8 mouse cellular contexts compared by ENCODE assay signal in the genomic region with DNA sequence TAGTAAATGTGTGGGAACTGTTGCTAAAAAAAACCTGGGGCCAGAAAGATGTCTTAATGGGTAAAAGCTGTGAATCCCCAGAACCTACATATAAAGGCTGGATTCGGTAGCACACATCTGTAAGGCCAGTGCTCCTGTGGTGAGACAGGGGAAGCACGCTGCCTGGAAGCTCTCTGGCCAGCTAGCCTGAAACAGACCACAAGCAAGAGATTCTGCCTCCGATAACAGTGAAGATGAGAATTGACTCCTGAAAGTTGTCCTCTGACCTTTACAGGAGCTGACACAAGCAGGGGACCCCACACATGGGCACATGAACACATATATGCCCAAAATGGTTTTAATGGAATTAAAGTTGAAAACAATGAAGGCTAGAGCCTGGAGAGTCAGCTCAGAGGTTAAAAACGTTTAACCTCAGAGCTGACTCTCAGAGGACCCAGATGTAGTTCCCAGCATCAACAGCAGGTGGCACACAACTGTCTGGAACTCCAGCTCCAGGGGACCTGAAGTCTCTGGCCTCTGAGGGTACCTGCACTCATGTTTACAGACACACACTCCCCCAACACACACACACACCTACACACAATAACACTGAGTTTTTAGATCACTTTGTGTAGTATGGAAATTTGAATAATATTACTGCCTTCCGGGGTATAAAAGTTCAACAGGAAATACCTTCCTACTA. TPM values are rescaled to one million over a fixed set of nuclear protein-coding genes. Genes with fewer than 3 reads are reported as not detected.
DNase-seq lines count a peak whose midpoint lies in the region; ATAC-seq and TF ChIP-seq lines count a peak whose summit lies in the region.

No protein-coding gene starts in this region.

- H3K27ac ChIP-seq in neural tube, embryonic 15.5 days (replicated peaks) = no peak overlapping the region
- no peak overlapping the region for H3K27ac ChIP-seq in bone marrow macrophage, adult 2 months (ENCODE audit: insufficient read depth, low read depth, low read length)
- no peak overlapping the region for H3K27ac ChIP-seq in liver, adult 2 months (replicated peaks; ENCODE audit: insufficient read depth, low read depth, low read length)
- no peak overlapping the region for H3K27ac ChIP-seq in neural tube, embryonic 13.5 days (replicated peaks)

- WGBS in neural tube, embryonic 15.5 days = 54% methylated on average over 5 of the region's 5 CpGs
- WGBS in liver, adult 2 months = 60% methylated on average over 5 of the region's 5 CpGs
- 42% methylated on average over 5 of the region's 5 CpGs for WGBS in neural tube, embryonic 13.5 days

- TF ChIP-seq CTCF in bone marrow macrophage, adult 2 months (IDR thresholded peaks at IDR 0.05; ENCODE audit: low read depth, low read length) = peak; percentile 67
- peak; percentile 84 for TF ChIP-seq CTCF in liver, adult 2 months (IDR thresholded peaks at IDR 0.05; ENCODE audit: low read depth, low read length)

- DNase-seq in neural tube, embryonic 10.5 days (ENCODE audit: extremely low spot score, low spot score) = peak; percentile 82
- peak; percentile 62 for DNase-seq in hindlimb bud, embryonic 11.5 days (ENCODE audit: extremely low spot score, low read depth, low spot score)
- peak; percentile 29 for DNase-seq in liver, adult 2 months (ENCODE audit: extremely low read depth, low read depth, low spot score)
- peak; percentile 50 to 83 for DNase-seq in thymus, postnatal 10 days (ENCODE audit: low spot score in 2 of 2)

- H3K36me3 ChIP-seq in neural tube, embryonic 15.5 days = no peaks in the 10 kb centered on the region
- H3K36me3 ChIP-seq in liver, adult 2 months (ENCODE audit: control insufficient read depth, insufficient read depth, low read length) = no peaks in the 10 kb centered on the region
- H3K36me3 ChIP-seq in neural tube, embryonic 13.5 days = no peaks in the 10 kb centered on the region

- H3K9me3 ChIP-seq in neural tube, embryonic 15.5 days (replicated peaks) = no peaks in the 10 kb centered on the region
- no peaks in the 10 kb centered on the region for H3K9me3 ChIP-seq in neural tube, embryonic 13.5 days

- H3K4me2 ChIP-seq in neural tube, embryonic 15.5 days = no peak overlapping the region
- H3K4me2 ChIP-seq in neural tube, embryonic 13.5 days = no peak overlapping the region

- H3K79me2 ChIP-seq in liver, adult 2 months (ENCODE audit: control insufficient read depth, insufficient read depth, low read length) = no peaks in the 10 kb centered on the region

- peaks cover under 1% of the 10 kb centered on the region; the same call in 1 of the 2 replicates for H3K4me1 ChIP-seq in neural tube, embryonic 15.5 days
- H3K4me1 ChIP-seq in bone marrow macrophage, adult 2 months (ENCODE audit: control insufficient read depth, insufficient read depth, low read length) = peaks cover 5% of the 10 kb centered on the region
- H3K4me1 ChIP-seq in liver, adult 2 months (ENCODE audit: control insufficient read depth, insufficient read depth, low read length) = peaks cover 1% of the 10 kb centered on the region
- H3K4me1 ChIP-seq in neural tube, embryonic 13.5 days (replicated peaks) = peaks cover 6% of the 10 kb centered on the region; the same call in 1 of the 2 replicates

- H3K4me3 ChIP-seq in neural tube, embryonic 15.5 days (replicated peaks) = no peak overlapping the region
- no peak overlapping the region for H3K4me3 ChIP-seq in bone marrow macrophage, adult 2 months (ENCODE audit: insufficient read depth, low read length)
- H3K4me3 ChIP-seq in liver, adult 2 months (ENCODE audit: insufficient read depth, low read depth, low read length) = no peak overlapping the region
- H3K4me3 ChIP-seq in neural tube, embryonic 13.5 days = no peak overlapping the region

- ATAC-seq in neural tube, embryonic 15.5 days (ENCODE audit: low FRiP score) = no peak
- ATAC-seq in erythroblast, adult 5-6 weeks (replicated peaks; ENCODE audit: low FRiP score, poor library complexity, severe bottlenecking) = peak; percentile 72
- peak; percentile 64; the same call in 1 of the 2 replicates for ATAC-seq in neural tube, embryonic 13.5 days (ENCODE audit: low read depth)

- TF ChIP-seq POLR2A in bone marrow macrophage, adult 2 months (IDR thresholded peaks at IDR 0.05; ENCODE audit: borderline replicate concordance, low read depth, low read length) = no peak
- TF ChIP-seq POLR2A in liver, adult 2 months (IDR thresholded peaks at IDR 0.05; ENCODE audit: extremely low read depth, insufficient read depth, low read length) = no peak

- no peak overlapping the region for H3K9ac ChIP-seq in neural tube, embryonic 15.5 days (replicated peaks)
- H3K9ac ChIP-seq in liver, adult 2 months (ENCODE audit: low read depth, low read length) = no peak overlapping the region
- no peak overlapping the region for H3K9ac ChIP-seq in neural tube, embryonic 13.5 days

- H3K27me3 ChIP-seq in neural tube, embryonic 15.5 days (replicated peaks) = no peaks in the 10 kb centered on the region; the same call in 1 of the 2 replicates
- no peaks in the 10 kb centered on the region for H3K27me3 ChIP-seq in liver, adult 2 months (ENCODE audit: control insufficient read depth, insufficient read depth, low read length)
- H3K27me3 ChIP-seq in neural tube, embryonic 13.5 days = no peaks in the 10 kb centered on the region

RNA-seq across cellular contexts. Expression of a gene that starts 45.8 kb away (rescaled TPM):
- 108 and 137 TPM in 2 replicates for polyA plus RNA-seq in neural tube, embryonic 15.5 days (2015; fragmentation: Nextera tagmentation; extraction: Ambion mirVana)
- 2.0 and 2.1 TPM in 2 replicates for polyA plus RNA-seq in bone marrow macrophage, adult 2 months (2012; ENCODE audit: insufficient read depth, insufficient read length, missing spikeins)
- total RNA-seq in erythroblast, adult 5-6 weeks (2015; ENCODE audit: low replicate concordance) = 1.9 and 3.8 TPM in 2 replicates
- 4.3 and 4.5 TPM in 2 replicates for total RNA-seq in erythroblast, adult 5-6 weeks (2017; ENCODE audit: low replicate concordance)
- 10.0 and 11.1 TPM in 2 replicates for total RNA-seq in liver, adult 2 months (2014; rRNA removed)
- polyA plus RNA-seq in liver, adult 2 months (2012; rRNA removed) = 26.3 and 27.4 TPM in 2 replicates
- 126 and 142 TPM in 2 replicates for polyA plus RNA-seq in neural tube, embryonic 13.5 days (2015; fragmentation: Nextera tagmentation; extraction: Ambion mirVana)

Comparison
In these comparisons a context has a peak if more than half of its experiments do, and no peak if none do; other contexts are left out.
1. DNase-seq: peak in every context shown above with its lines; median percentile 82 in neural tube, embryonic 10.5 days; 66 in thymus, postnatal 10 days; 62 in hindlimb bud, embryonic 11.5 days; 29 in liver, adult 2 months.